Mouse (Mus musculus) intestine, embryonic 14.5 days (tissue): ENCODE results near the gene Golga4. TPM values are rescaled to one million over a fixed set of nuclear protein-coding genes. Genes with fewer than 3 reads are reported as not detected.

Experiments used
- ATAC-seq: fragments of 200-750 bp; cut with Nextera tagmentation; replicated peaks from 2 replicates; pipeline ENCODE4 v1.8.0; 2017; ENCODE audit warnings: low read depth, moderate number of reproducible peaks, moderate TSS enrichment, moderate library complexity; ENCODE audit not compliant: low FRiP score, low TSS enrichment
- DNase-seq: peaks from one replicate; pipeline ENCODE4 v3.0.0-alpha.2; 2018; ENCODE audit warnings: low spot score
- H3K27ac ChIP-seq: fragments of 300-500 bp; sonication (generic); 2 replicates; pipeline ENCODE4 v1.5.1; 2014; ENCODE audit warnings: low read depth, mild to moderate bottlenecking, control low read depth
- H3K27me3 ChIP-seq: fragments of 300-500 bp; sonication (generic); replicated peaks from 2 replicates; pipeline ENCODE4 v1.6.1; 2014; ENCODE audit warnings: low read length, control low read depth; ENCODE audit not compliant: control insufficient read depth, insufficient read depth
- H3K36me3 ChIP-seq: fragments of 300-500 bp; sonication (generic); 2 replicates; pipeline ENCODE4 v1.6.1; 2014; ENCODE audit warnings: low read length, control low read depth; ENCODE audit not compliant: control insufficient read depth, insufficient read depth
- H3K4me1 ChIP-seq: fragments of 300-500 bp; sonication (generic); replicated peaks from 2 replicates; pipeline ENCODE4 v1.6.1; 2014; ENCODE audit warnings: low read length, control low read depth, mixed read lengths; ENCODE audit not compliant: control insufficient read depth, insufficient read depth
- H3K4me2 ChIP-seq: fragments of 300-500 bp; sonication (generic); 2 replicates; pipeline ENCODE4 v1.6.1; 2014; ENCODE audit warnings: low read length
- H3K4me3 ChIP-seq: fragments of 300-500 bp; sonication (generic); 2 replicates; pipeline ENCODE4 v1.5.1; 2014; ENCODE audit warnings: low read depth, low read length, control low read depth, mixed read lengths
- H3K9ac ChIP-seq: fragments of 300-500 bp; sonication (generic); 2 replicates; pipeline ENCODE4 v1.6.1; 2014; ENCODE audit warnings: mild to moderate bottlenecking, low read length
- H3K9me3 ChIP-seq: fragments of 300-500 bp; sonication (generic); 2 replicates; pipeline ENCODE4 v1.6.1; 2016; ENCODE audit warnings: low read length, control low read depth; ENCODE audit not compliant: control insufficient read depth
- WGBS: fragments of 180-500 bp; shearing (Covaris S2); extraction: QIAGEN DNeasy Blood & Tissue Kit; methylation state at CpG from one replicate; pipeline ENCODE4 v1.1.7; 2014; 5-methylcytosine and 5-hydroxymethylcytosine counted together
- polyA plus RNA-seq: library from polyadenylated mRNA; unstranded; fragments of >200 nt; fragmentation: Nextera tagmentation; extraction: Ambion mirVana; gene quantifications from 2 replicates; pipeline ENCODE4 v1.2.1, GENCODE M21; 2014

The Golga4 gene
- polyA plus RNA-seq, 1 experiment from 2014 or later, result 59.5 TPM

- ATAC-seq (no peak), DNase-seq (no peak)
- Histone ChIP-seq H3K9me3 (no peaks in the 10 kb centered on the region), H3K27ac (no peak overlapping the region), H3K36me3 (peaks cover 17% of the 10 kb centered on the region), H3K4me2 (no peak overlapping the region), H3K27me3 (no peaks in the 10 kb centered on the region), H3K9ac (no peak overlapping the region), H3K4me3 (no peak overlapping the region), H3K4me1 (peaks cover 16% of the 10 kb centered on the region)
- WGBS, result 66% methylated on average over 15 of the region's 15 CpGs
Measured at GRCm38 (mm10) chr9:118510941-118511690, 5.0 kb downstream of the Golga4 start.

- H3K9ac ChIP-seq, result no peak overlapping the region
- H3K27ac ChIP-seq, result no peak overlapping the region; the same call in 1 of the 2 replicates
- H3K36me3 ChIP-seq, result peaks cover 18% of the 10 kb centered on the region
- WGBS, result 63% methylated on average over 3 of the region's 3 CpGs
- H3K9me3 ChIP-seq, result no peaks in the 10 kb centered on the region
- peaks cover 7% of the 10 kb centered on the region; the same call in 1 of the 2 replicates for H3K4me1 ChIP-seq
- H3K27me3 ChIP-seq, result no peaks in the 10 kb centered on the region
- no peak overlapping the region for H3K4me3 ChIP-seq
- ATAC-seq, result peak; percentile 75
- no peak overlapping the region for H3K4me2 ChIP-seq
- DNase-seq, result no peak
Measured at GRCm38 (mm10) chr9:118512681-118513233, 6.7 kb downstream of the Golga4 start.

GRCm38 (mm10) chr9:118515476-118515875 is 9.4 kb downstream of the Golga4 start:
- no peak overlapping the region for H3K9ac ChIP-seq
- no peak overlapping the region for H3K4me2 ChIP-seq
- no peaks in the 10 kb centered on the region for H3K27me3 ChIP-seq
- WGBS, result 90% methylated on average over 6 of the region's 6 CpGs
- H3K27ac ChIP-seq, result no peak overlapping the region
- peaks cover 18% of the 10 kb centered on the region for H3K36me3 ChIP-seq
- DNase-seq, result no peak
- H3K4me3 ChIP-seq, result no peak overlapping the region
- H3K9me3 ChIP-seq, result no peaks in the 10 kb centered on the region
- H3K4me1 ChIP-seq, result peaks cover 11% of the 10 kb centered on the region
- no peak for ATAC-seq

GRCm38 (mm10) chr9:118516162-118516561 is 10.1 kb downstream of the Golga4 start:
- H3K27me3 ChIP-seq, result no peaks in the 10 kb centered on the region
- no peak overlapping the region for H3K4me2 ChIP-seq
- WGBS, result 92% methylated on average over 3 of the region's 3 CpGs
- no peaks in the 10 kb centered on the region for H3K9me3 ChIP-seq
- DNase-seq, result no peak
- H3K4me3 ChIP-seq, result no peak overlapping the region
- no peak overlapping the region for H3K27ac ChIP-seq
- H3K9ac ChIP-seq, result no peak overlapping the region
- ATAC-seq, result no peak
- peaks cover 18% of the 10 kb centered on the region for H3K36me3 ChIP-seq
- H3K4me1 ChIP-seq, result peaks cover 16% of the 10 kb centered on the region

- no peak overlapping the region for H3K4me2 ChIP-seq
- H3K27me3 ChIP-seq, result no peaks in the 10 kb centered on the region
- no peak overlapping the region for H3K9ac ChIP-seq
- DNase-seq (no peak), ATAC-seq (no peak)
- no peak overlapping the region for H3K4me3 ChIP-seq
- H3K36me3 ChIP-seq, result peaks cover 22% of the 10 kb centered on the region
- H3K4me1 ChIP-seq, result peaks cover 10% of the 10 kb centered on the region
- 79% methylated on average over 6 of the region's 8 CpGs for WGBS
- no peak overlapping the region for H3K27ac ChIP-seq
- H3K9me3 ChIP-seq, result no peaks in the 10 kb centered on the region
Measured at GRCm38 (mm10) chr9:118517619-118518018, 11.6 kb downstream of the Golga4 start.

- Histone ChIP-seq H3K27ac (no peak overlapping the region), H3K9me3 (no peaks in the 10 kb centered on the region), H3K4me1 (peaks cover 10% of the 10 kb centered on the region), H3K4me3 (no peak overlapping the region), H3K9ac (no peak overlapping the region), H3K4me2 (no peak overlapping the region), H3K36me3 (peaks cover 30% of the 10 kb centered on the region), H3K27me3 (no peaks in the 10 kb centered on the region)
- ATAC-seq (no peak), DNase-seq (no peak)
- 71% methylated on average over 8 of the region's 8 CpGs for WGBS
Measured at GRCm38 (mm10) chr9:118519101-118519500, 13.0 kb downstream of the Golga4 start.

GRCm38 (mm10) chr9:118520011-118520410 is 13.9 kb downstream of the Golga4 start:
- H3K9ac ChIP-seq, result no peak overlapping the region

GRCm38 (mm10) chr9:118520858-118521257 is 14.8 kb downstream of the Golga4 start:
- H3K9ac ChIP-seq, result no peak overlapping the region
- WGBS, result 33% methylated on average over 3 of the region's 3 CpGs

More at GRCm38 (mm10) chr9:118520011-118520410, 13.9 kb downstream of the Golga4 start:
- Histone ChIP-seq H3K4me3 (no peak overlapping the region), H3K27ac (no peak overlapping the region), H3K4me1 (peaks cover 10% of the 10 kb centered on the region), H3K4me2 (no peak overlapping the region), H3K36me3 (peaks cover 33% of the 10 kb centered on the region), H3K9me3 (no peaks in the 10 kb centered on the region), H3K27me3 (no peaks in the 10 kb centered on the region)
- no peak for DNase-seq
- ATAC-seq, result no peak
- WGBS, result 34% methylated on average over 8 of the region's 8 CpGs

GRCm38 (mm10) chr9:118521659-118522058 is 15.6 kb downstream of the Golga4 start:
- Histone ChIP-seq H3K27me3 (no peaks in the 10 kb centered on the region), H3K4me2 (no peak overlapping the region), H3K4me3 (no peak overlapping the region), H3K9me3 (no peaks in the 10 kb centered on the region), H3K4me1 (peaks cover 10% of the 10 kb centered on the region), H3K9ac (no peak overlapping the region), H3K36me3 (peaks cover 33% of the 10 kb centered on the region), H3K27ac (no peak overlapping the region)
- WGBS, result 78% methylated on average over 8 of the region's 8 CpGs
- DNase-seq, result no peak
- no peak for ATAC-seq

More at GRCm38 (mm10) chr9:118520858-118521257, 14.8 kb downstream of the Golga4 start:
- ATAC-seq (no peak), DNase-seq (no peak)
- Histone ChIP-seq H3K36me3 (peaks cover 32% of the 10 kb centered on the region), H3K4me1 (peaks cover 10% of the 10 kb centered on the region), H3K4me2 (no peak overlapping the region), H3K27ac (no peak overlapping the region), H3K4me3 (no peak overlapping the region), H3K9me3 (no peaks in the 10 kb centered on the region), H3K27me3 (no peaks in the 10 kb centered on the region)
